Mouse (Mus musculus) kidney, adult 2 months (tissue): ENCODE results near the gene Prss21. TPM values are rescaled to one million over a fixed set of nuclear protein-coding genes. Genes with fewer than 3 reads are reported as not detected.
"Not testable (repeated sequence)": the region's sequence is repeated elsewhere in the genome, so short reads cannot be mapped to it uniquely, and the experiment has no call there.

ENCODE experiments used
- DNase-seq: peaks from one replicate; pipeline ENCODE4 v3.0.0; 2021
- H3K27ac ChIP-seq: fragments of 200-500 bp; 2 replicates; pipeline ENCODE4 v1.5.1; 2012; ENCODE audit warnings: low read depth, low read length, control low read depth, inconsistent platforms; ENCODE audit not compliant: insufficient read depth
- H3K27me3 ChIP-seq: fragments of 200-500 bp; replicated peaks from 2 replicates; pipeline ENCODE4 v1.6.1; 2012; ENCODE audit warnings: mild to moderate bottlenecking, moderate library complexity, low read length, inconsistent platforms; ENCODE audit not compliant: control insufficient read depth, insufficient read depth
- H3K36me3 ChIP-seq: fragments of 200-500 bp; 2 replicates; pipeline ENCODE4 v1.6.1; 2012; ENCODE audit warnings: mild to moderate bottlenecking, moderate library complexity, low read length, inconsistent platforms; ENCODE audit not compliant: control insufficient read depth, insufficient read depth
- H3K4me1 ChIP-seq: fragments of 200-500 bp; 2 replicates; pipeline ENCODE4 v1.6.1; 2011; ENCODE audit warnings: low read length; ENCODE audit not compliant: control insufficient read depth, insufficient read depth
- H3K4me3 ChIP-seq: fragments of 200-500 bp; 2 replicates; pipeline ENCODE4 v1.5.1; 2011; ENCODE audit warnings: mild to moderate bottlenecking, low read depth, low read length, control low read depth; ENCODE audit not compliant: insufficient read depth
- CTCF ChIP-seq: fragments of 200-500 bp; conservative IDR thresholded peaks from 2 replicates; pipeline ENCODE4 v1.5.1; 2011; ENCODE audit warnings: low read depth, mild to moderate bottlenecking, control low read depth, low read length, moderate library complexity, mixed read lengths; ENCODE audit not compliant: insufficient read depth, insufficient read length
- POLR2A ChIP-seq: fragments of 200-500 bp; IDR thresholded peaks from one replicate; pipeline ENCODE4 v1.6.1; 2011; ENCODE audit warnings: low read depth, low read length, control low read depth
- WGBS: fragments of 180-500 bp; shearing (Covaris S2); methylation state at CpG from one replicate; pipeline ENCODE4 v1.1.7; 2018; 5-methylcytosine and 5-hydroxymethylcytosine counted together
- polyA plus RNA-seq: library from polyadenylated mRNA; depleted of rRNA; stranded (reverse); fragments of >200 nt; gene quantifications from 2 replicates; pipeline ENCODE4 v1.2.3, GENCODE M21; 2012; rRNA removed

Gene Prss21
- polyA plus RNA-seq, 1 experiment: 0.14 TPM

- no peaks in the 10 kb centered on the region for H3K36me3 ChIP-seq
- no peaks in the 10 kb centered on the region for H3K4me1 ChIP-seq
- TF ChIP-seq POLR2A (no peak), CTCF (no peak)
- 93% methylated on average over 4 of the region's 4 CpGs for WGBS
- no peaks in the 10 kb centered on the region for H3K27me3 ChIP-seq
- no peak overlapping the region for H3K27ac ChIP-seq
- no peak overlapping the region for H3K4me3 ChIP-seq
- DNase-seq: no peak
These were observed 4.9 kb upstream of the Prss21 start for GRCm38 (mm10) chr17:23862926-23863325.

DNA sequence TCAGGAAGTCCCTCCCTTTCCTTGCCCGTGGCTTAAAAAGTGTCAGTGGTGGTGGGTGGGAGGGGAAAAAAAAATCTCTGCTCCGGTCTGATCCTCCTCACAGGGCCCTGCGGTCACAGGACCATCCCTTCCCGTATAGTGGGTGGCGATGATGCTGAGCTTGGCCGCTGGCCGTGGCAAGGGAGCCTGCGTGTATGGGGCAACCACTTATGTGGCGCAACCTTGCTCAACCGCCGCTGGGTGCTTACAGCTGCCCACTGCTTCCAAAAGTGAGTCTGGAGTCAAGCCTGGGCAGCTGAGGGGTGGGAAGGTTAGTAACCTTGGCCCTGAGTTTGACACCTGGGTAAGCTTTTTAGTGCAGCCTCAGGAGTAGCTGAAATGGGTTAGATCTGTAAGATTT, 657 bp downstream of the Prss21 start:
- Histone ChIP-seq H3K4me1 (no peaks in the 10 kb centered on the region), H3K27ac (no peak overlapping the region), H3K27me3 (no peaks in the 10 kb centered on the region), H3K4me3 (no peak overlapping the region), H3K36me3 (no peaks in the 10 kb centered on the region)
- no peak for DNase-seq
- TF ChIP-seq POLR2A: no peak
- no peak for TF ChIP-seq CTCF
- WGBS: 80% methylated on average over 11 of the region's 11 CpGs

DNA sequence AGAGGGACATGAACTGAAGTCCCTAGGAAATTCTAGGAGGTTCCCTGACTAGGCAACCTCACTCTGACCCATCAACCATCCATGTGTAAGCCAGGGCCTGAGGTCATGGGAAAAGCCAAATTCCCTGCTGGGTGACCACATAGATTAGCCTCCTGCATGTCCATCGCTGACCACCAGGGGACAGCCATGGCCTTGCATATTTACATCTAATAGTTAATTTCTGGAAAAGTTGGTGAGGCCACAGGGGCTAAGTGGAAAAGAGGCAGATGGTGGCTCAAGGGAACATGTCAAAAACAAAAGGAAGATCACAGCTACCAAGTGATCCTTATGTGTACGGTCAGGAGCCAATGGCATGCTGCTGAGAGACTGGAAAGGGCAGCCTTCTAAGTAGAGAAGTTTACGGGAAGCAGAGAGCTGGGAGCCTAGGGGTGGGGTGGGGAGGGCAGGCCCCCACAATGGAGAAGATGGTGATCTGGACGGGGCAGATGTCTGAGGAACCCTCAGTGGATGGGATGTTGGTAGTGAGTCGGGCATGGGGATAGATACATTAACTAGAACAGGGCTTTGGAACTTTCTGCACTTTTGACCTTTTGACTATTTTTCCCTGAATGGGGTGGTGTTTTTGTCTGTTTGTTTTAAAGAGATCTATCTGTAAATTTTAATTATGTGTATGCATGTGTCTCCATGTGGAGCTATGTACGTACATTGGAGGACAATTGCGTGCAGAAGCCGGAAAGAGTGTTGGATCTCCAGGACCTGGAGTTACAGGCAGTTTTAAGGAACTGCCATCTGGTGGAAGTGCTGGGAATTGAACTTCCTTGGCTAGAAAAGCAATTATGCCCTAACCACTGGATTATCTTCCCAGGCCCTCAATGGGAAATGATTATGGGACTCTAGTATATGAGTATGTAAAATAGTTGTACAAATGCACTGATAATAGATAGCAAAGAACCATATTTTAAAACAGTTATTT, 6.3 kb downstream of the Prss21 start:
- Histone ChIP-seq H3K27ac (no peak overlapping the region), H3K27me3 (no peaks in the 10 kb centered on the region), H3K36me3 (no peaks in the 10 kb centered on the region), H3K4me1 (no peaks in the 10 kb centered on the region), H3K4me3 (no peak overlapping the region)
- peak; percentile 65 for DNase-seq
- TF ChIP-seq POLR2A (no peak), CTCF (peak; percentile 84)
- WGBS: 38% methylated on average over 8 of the region's 8 CpGs

DNA sequence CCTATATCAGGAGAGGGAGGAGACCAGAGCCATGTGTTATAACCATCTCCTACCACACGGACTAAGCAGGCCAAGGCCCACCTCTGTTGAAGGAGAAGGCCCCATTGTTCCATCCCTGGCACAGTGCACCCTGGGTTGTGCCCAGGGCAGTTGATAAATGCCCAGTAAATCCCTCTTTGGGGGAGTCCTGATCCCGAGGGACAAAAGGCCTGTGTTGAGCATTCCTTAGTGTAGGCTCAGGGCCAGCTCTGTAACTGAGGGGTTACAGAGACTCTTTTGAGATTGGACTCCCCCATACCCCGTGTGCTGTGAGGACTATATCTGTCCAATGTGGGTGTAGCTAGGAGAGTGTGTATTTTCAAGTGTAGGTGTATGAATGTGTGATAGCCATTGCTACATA, 8.9 kb downstream of the Prss21 start:
- DNase-seq: no peak
- Histone ChIP-seq H3K27ac (no peak overlapping the region), H3K27me3 (no peaks in the 10 kb centered on the region), H3K4me3 (no peak overlapping the region), H3K36me3 (no peaks in the 10 kb centered on the region), H3K4me1 (no peaks in the 10 kb centered on the region)
- TF ChIP-seq CTCF (no peak), POLR2A (no peak)
- WGBS: 55% methylated on average over 3 of the region's 3 CpGs

GRCm38 (mm10) chr17:23877166-23877565, 9.3 kb downstream of the Prss21 start:
- no peak overlapping the region for H3K27ac ChIP-seq
- no peaks in the 10 kb centered on the region for H3K4me1 ChIP-seq
- H3K27me3 ChIP-seq: no peaks in the 10 kb centered on the region
- no peaks in the 10 kb centered on the region for H3K36me3 ChIP-seq
- TF ChIP-seq POLR2A (no peak), CTCF (no peak)
- H3K4me3 ChIP-seq: no peak overlapping the region
- DNase-seq: no peak
- WGBS: 92% methylated on average over 2 of the region's 2 CpGs

GRCm38 (mm10) chr17:23880576-23880975, 12.7 kb downstream of the Prss21 start, which contains the start of the genes Dcpp1 and Dcpp2:
Gene Dcpp1, plus strand, starts transcription at chr17:23880876.
Gene Dcpp2, plus strand, starts transcription at chr17:23880880.
- DNase-seq, H3K36me3 ChIP-seq, H3K27ac ChIP-seq, H3K4me1 ChIP-seq, H3K4me3 ChIP-seq, H3K27me3 ChIP-seq: not testable (repeated sequence)
- WGBS: 70% methylated on average over 4 of the region's 4 CpGs

GRCm38 (mm10) chr17:23917158-23917557, 49.3 kb downstream of the Prss21 start, which contains the start of gene Dcpp3:
Gene Dcpp3, plus strand, starts transcription at chr17:23917458.
- not testable (repeated sequence) for H3K27ac ChIP-seq, H3K27me3 ChIP-seq, H3K4me1 ChIP-seq, H3K4me3 ChIP-seq, DNase-seq, H3K36me3 ChIP-seq
- 75% methylated on average over 4 of the region's 4 CpGs for WGBS

Other genes starting within 250 kb of the Prss21 start
- 0.18 and 0.38 TPM in 2 replicates for gene Mmp25, start 222.8 kb upstream of the Prss21 start, polyA plus RNA-seq
- gene Bicdl2, start 207.6 kb upstream of the Prss21 start, polyA plus RNA-seq: 1.7 TPM in 2 replicates
- gene Hcfc1r1, start 194.5 kb upstream of the Prss21 start, polyA plus RNA-seq: 367 and 378 TPM in 2 replicates
- gene Thoc6, start 194.2 kb upstream of the Prss21 start, polyA plus RNA-seq: 14.2 and 15.7 TPM in 2 replicates
- gene Tnfrsf12a, start 190.6 kb upstream of the Prss21 start, polyA plus RNA-seq: 10.0 and 14.4 TPM in 2 replicates
- 2.5 and 2.6 TPM in 2 replicates for gene Cldn6, start 188.8 kb upstream of the Prss21 start, polyA plus RNA-seq
- 0.14 and 0.45 TPM in 2 replicates for gene Cldn9, start 184.0 kb upstream of the Prss21 start, polyA plus RNA-seq
- 0.05 TPM in 1 of 2 replicates, not detected in the other for gene 1520401A03Rik, start 145.3 kb upstream of the Prss21 start, polyA plus RNA-seq
- gene Pkmyt1, start 141.7 kb upstream of the Prss21 start, polyA plus RNA-seq: 4.1 and 5.2 TPM in 2 replicates
- 9.7 and 10.8 TPM in 2 replicates for gene Paqr4, start 127.2 kb upstream of the Prss21 start, polyA plus RNA-seq
- 0.17 and 0.27 TPM in 2 replicates for gene Kremen2, start 122.2 kb upstream of the Prss21 start, polyA plus RNA-seq
- gene Flywch1, start 96.5 kb upstream of the Prss21 start, polyA plus RNA-seq: 41.7 and 45.2 TPM in 2 replicates
- 9.3 and 12.2 TPM in 2 replicates for gene Flywch2, start 82.0 kb upstream of the Prss21 start, polyA plus RNA-seq
- 394 and 443 TPM in 2 replicates for gene Srrm2, start 77.5 kb upstream of the Prss21 start, polyA plus RNA-seq
- gene Elob, start 38.9 kb upstream of the Prss21 start, polyA plus RNA-seq: 687 and 762 TPM in 2 replicates
- not detected in 2 replicates for gene Prss33, start 32.0 kb upstream of the Prss21 start, polyA plus RNA-seq
- not detected in 2 replicates for gene Prss32, start 24.2 kb upstream of the Prss21 start, polyA plus RNA-seq
- gene Prss41, start 23.9 kb upstream of the Prss21 start, polyA plus RNA-seq: 0.08 and 0.16 TPM in 2 replicates
- not detected in 2 replicates for gene Dcpp1, start 12.8 kb downstream of the Prss21 start, polyA plus RNA-seq
- gene Dcpp2, start 12.8 kb downstream of the Prss21 start, polyA plus RNA-seq: not detected in 2 replicates
- not detected in 2 replicates for gene Dcpp3, start 49.4 kb downstream of the Prss21 start, polyA plus RNA-seq
- gene Sbp, start 73.6 kb downstream of the Prss21 start, polyA plus RNA-seq: not detected in 2 replicates
- gene Sbpl, start 87.2 kb downstream of the Prss21 start, polyA plus RNA-seq: not detected in 2 replicates
- gene Prss30, start 112.5 kb downstream of the Prss21 start, polyA plus RNA-seq: 0.71 and 0.95 TPM in 2 replicates
- gene Prss22, start 130.0 kb downstream of the Prss21 start, polyA plus RNA-seq: 0.23 and 0.26 TPM in 2 replicates
- gene Prss27, start 170.1 kb downstream of the Prss21 start, polyA plus RNA-seq: 0.16 and 0.30 TPM in 2 replicates
- gene Kctd5, start 205.4 kb downstream of the Prss21 start, polyA plus RNA-seq: 16.1 and 16.5 TPM in 2 replicates